Mouse (Mus musculus) liver, adult (tissue): Measurements from ENCODE around the gene Rps11.
A peak's percentile ranks its signal among the peaks of the same experiment; 100 is the strongest.

ENCODE experiments used
- GATA4 ChIP-seq: IDR thresholded peaks from 2 replicates; pipeline ENCODE4 v1.6.1; 2014; ENCODE audit warnings: mild to moderate bottlenecking, low read length; ENCODE audit not compliant: insufficient replicate concordance

Rps11 gene

GRCm38 (mm10) chr7:45124224-45125143, at the start of gene Rps11:
TSS of gene Rps11 (minus strand) at chr7:45124439.
- TF ChIP-seq GATA4 = peak; percentile 58; the same call in 1 of the 2 replicates

GRCm38 (mm10) chr7:45172974-45173373, 48.7 kb upstream of the Rps11 start:
- TF ChIP-seq GATA4 = no peak

- TF ChIP-seq GATA4 = no peak
Observed at GRCm38 (mm10) chr7:45169495-45169894, 45.3 kb upstream of the Rps11 start.

- no peak for TF ChIP-seq GATA4
Observed at GRCm38 (mm10) chr7:45168656-45169055, 44.4 kb upstream of the Rps11 start.

- TF ChIP-seq GATA4 = no peak
Observed at GRCm38 (mm10) chr7:45167761-45168445, 43.7 kb upstream of the Rps11 start.

- no peak for TF ChIP-seq GATA4
Observed at GRCm38 (mm10) chr7:45166950-45167401, 42.7 kb upstream of the Rps11 start.

GRCm38 (mm10) chr7:45165701-45166100, 41.5 kb upstream of the Rps11 start:
- no peak for TF ChIP-seq GATA4

GRCm38 (mm10) chr7:45164833-45165232, 40.6 kb upstream of the Rps11 start:
- no peak for TF ChIP-seq GATA4

- no peak for TF ChIP-seq GATA4
Observed at GRCm38 (mm10) chr7:45163735-45164490, 39.7 kb upstream of the Rps11 start, which contains the start of gene Slc17a7. TSS of gene Slc17a7 (plus strand) at chr7:45163949.

GRCm38 (mm10) chr7:45162996-45163615, 38.9 kb upstream of the Rps11 start:
- TF ChIP-seq GATA4 = no peak

- no peak for TF ChIP-seq GATA4
Observed at GRCm38 (mm10) chr7:45162551-45162950, 38.3 kb upstream of the Rps11 start.

- no peak for TF ChIP-seq GATA4
Observed at GRCm38 (mm10) chr7:45161612-45162473, 37.6 kb upstream of the Rps11 start.

GRCm38 (mm10) chr7:45160866-45161265, 36.6 kb upstream of the Rps11 start:
- TF ChIP-seq GATA4 = no peak

- TF ChIP-seq GATA4 = no peak
Observed at GRCm38 (mm10) chr7:45160316-45160800, 36.1 kb upstream of the Rps11 start.
